Comparison of ENCODE assay signal across 20 mouse cellular contexts in the genomic region with DNA sequence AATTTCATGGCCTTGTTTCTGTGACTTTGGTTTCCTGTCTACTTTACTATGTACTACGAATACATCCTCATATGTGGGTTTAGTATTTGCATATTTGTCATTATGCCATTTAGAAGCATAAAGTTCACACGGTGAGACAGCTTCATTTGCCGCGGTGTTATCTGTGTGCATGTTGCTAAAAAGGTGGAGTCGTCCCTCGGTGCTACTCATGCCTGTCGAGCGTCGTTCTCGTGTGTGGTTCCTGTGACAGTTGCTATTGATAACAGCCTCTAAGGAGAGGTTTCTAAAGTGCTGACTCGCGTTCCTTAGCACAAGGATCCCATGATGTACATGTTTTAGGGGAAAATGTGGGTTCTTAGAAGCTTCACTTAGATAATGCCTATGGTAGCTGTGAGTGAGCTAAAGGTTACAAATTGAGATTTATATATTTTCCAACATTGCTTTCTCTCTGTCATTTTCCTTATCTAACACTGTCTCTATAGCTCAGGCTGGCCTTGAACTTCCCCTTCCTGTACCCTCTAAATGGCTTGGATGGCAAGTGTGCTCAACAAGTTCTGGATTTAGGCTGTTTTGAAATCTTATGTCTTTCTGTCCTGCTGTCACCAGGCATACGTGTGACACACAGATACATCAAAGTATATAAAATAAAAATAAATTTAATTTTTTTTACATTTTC. TPM values are rescaled to one million over a fixed set of nuclear protein-coding genes. Genes with fewer than 3 reads are reported as not detected.
DNase-seq lines count a peak whose midpoint lies in the region; ATAC-seq lines count a peak whose summit lies in the region.
"Had no signal": no experiment of that assay in that cellular context is flagged by ENCODE, and none has a peak within 500 bp of the region (broad histone marks: within the 10 kb centered on the region; RNA-seq: fewer than 3 reads in every experiment).

No protein-coding gene starts in this region.

- DNase-seq in heart, adult 11 months: peak; percentile 40
- DNase-seq in heart, adult 9 months (ENCODE audit: low spot score in 2 of 2): no peak
- peak; percentile 64 for DNase-seq in c-Kit-positive CD71-positive TER-119-negative erythroid progenitor cells, embryonic 14.5 days (ENCODE audit: low read depth)
- peak; percentile 36 for DNase-seq in splenic B cell, adult 2 months (ENCODE audit: low read depth, low spot score)
- DNase-seq in gastrocnemius, postnatal 10 days: no peak
- no peak for DNase-seq in spleen, adult 12 weeks (ENCODE audit: low spot score)
- DNase-seq in frontal cortex, postnatal 10 days (ENCODE audit: low spot score in 2 of 2): no peak
- DNase-seq: cerebellum, adult 2 months; gastrocnemius, postnatal 25 days; kidney, adult 11 months; kidney, postnatal 14 days; layer of hippocampus, adult 9-11 months; right cerebral cortex, adult 18-20 months; thymus, postnatal 25 days had no signal

- H3K36me3 ChIP-seq in liver, embryonic 12.5 days: peaks cover 94% of the 10 kb centered on the region
- peaks cover 38% of the 10 kb centered on the region for H3K36me3 ChIP-seq in splenic B cell, adult 2 months (ENCODE audit: control insufficient read depth, insufficient read depth, low read length, poor library complexity, severe bottlenecking)

- no peaks in the 10 kb centered on the region for H3K27me3 ChIP-seq in liver, embryonic 12.5 days (replicated peaks)
- no peaks in the 10 kb centered on the region for H3K27me3 ChIP-seq in splenic B cell, adult 2 months (ENCODE audit: control insufficient read depth, insufficient read depth, low read length, poor library complexity, severe bottlenecking)
- H3K27me3 ChIP-seq: hindbrain, embryonic 15.5 days; lung, embryonic 15.5 days had no signal

- no peak overlapping the region for H3K9ac ChIP-seq in liver, embryonic 12.5 days
- H3K9ac ChIP-seq: hindbrain, embryonic 15.5 days; lung, embryonic 15.5 days had no signal

- no peaks in the 10 kb centered on the region for H3K9me3 ChIP-seq in liver, embryonic 12.5 days (replicated peaks)
- H3K9me3 ChIP-seq: hindbrain, embryonic 15.5 days; lung, embryonic 15.5 days had no signal

- ATAC-seq in liver, embryonic 12.5 days: peak; percentile 94
- ATAC-seq: midbrain, embryonic 16.5 days had no signal

- no peak overlapping the region for H3K4me3 ChIP-seq in liver, embryonic 12.5 days
- H3K4me3 ChIP-seq: hindbrain, embryonic 15.5 days; lung, embryonic 15.5 days had no signal

- peak overlapping the region; percentile 22; the same call in 1 of the 2 replicates for H3K4me2 ChIP-seq in liver, embryonic 12.5 days
- H3K4me2 ChIP-seq: heart, embryonic 11.5 days; hindbrain, embryonic 15.5 days; lung, embryonic 15.5 days had no signal

- 25% methylated on average over 13 of the region's 13 CpGs for WGBS in liver, embryonic 12.5 days (ENCODE audit: insufficient replicate concordance)

- H3K4me1 ChIP-seq in liver, embryonic 12.5 days: peaks cover 18% of the 10 kb centered on the region
- H3K4me1 ChIP-seq: hindbrain, embryonic 15.5 days; lung, embryonic 15.5 days had no signal

- H3K27ac ChIP-seq in liver, embryonic 12.5 days: peak overlapping the region; percentile 57
- H3K27ac ChIP-seq: hindbrain, embryonic 15.5 days; lung, embryonic 15.5 days; macrophage had no signal

RNA-seq across cellular contexts. Expression of gene Psmg1, which starts 41.7 kb away (rescaled TPM):
- polyA plus RNA-seq in liver, embryonic 12.5 days (2016; fragmentation: Nextera tagmentation; extraction: Ambion mirVana): 81.5 and 81.8 TPM in 2 replicates
- total RNA-seq in gastrocnemius, postnatal 10 days (2021): 10 to 100 TPM; 17.5 to 19.4 TPM

RNA-seq across cellular contexts. Expression of gene Brwd1, which starts 49.8 kb away (rescaled TPM):
- 26.6 and 27.6 TPM in 2 replicates for polyA plus RNA-seq in liver, embryonic 12.5 days (2016; fragmentation: Nextera tagmentation; extraction: Ambion mirVana)
- total RNA-seq in gastrocnemius, postnatal 10 days (2021): 10 to 100 TPM; 86.5 to 98.7 TPM

Comparison
In these comparisons a context has a peak if more than half of its experiments do, and no peak if none do; other contexts are left out.
1. DNase-seq: peak in heart, adult 11 months (single experiment), c-Kit-positive CD71-positive TER-119-negative erythroid progenitor cells, embryonic 14.5 days (single experiment) and splenic B cell, adult 2 months (single experiment); none in heart, adult 9 months (0 of 2), gastrocnemius, postnatal 10 days (single experiment), spleen, adult 12 weeks (single experiment) and frontal cortex, postnatal 10 days (0 of 2).